Mouse (Mus musculus): ENCODE results near the gene Apobec2. TPM values are rescaled to one million over a fixed set of nuclear protein-coding genes. Genes with fewer than 3 reads are reported as not detected.

Apobec2 gene
- polyA plus RNA-seq, 1 experiment: 0.27 TPM

GRCm38 (mm10) chr17:48411241-48411640, 21.5 kb downstream of the Apobec2 start:
- Histone ChIP-seq H3K79me3 (ENCODE audit: low read depth) (peaks cover 38% of the 10 kb centered on the region), H3K4me3 (ENCODE audit: insufficient read depth, poor library complexity, severe bottlenecking) (peak overlapping the region; percentile 44), H3K79me2 (ENCODE audit: control insufficient read depth, insufficient read depth) (peaks cover 53% of the 10 kb centered on the region), H3ac (ENCODE audit: control insufficient read depth, insufficient read length, low read depth) (peak overlapping the region; percentile 65), H3K36me3 (ENCODE audit: control insufficient read depth, insufficient read depth) (peaks cover 22% of the 10 kb centered on the region), H3K27me3 (ENCODE audit: control insufficient read depth, insufficient read depth, insufficient read length) (no peaks in the 10 kb centered on the region)
- TF ChIP-seq MYOG (IDR thresholded peaks at IDR 0.05; ENCODE audit: control insufficient read depth, extremely low read depth, insufficient read length) (no peak), MAX (IDR thresholded peaks at IDR 0.05) (no peak), CTCF (IDR thresholded peaks at IDR 0.05; ENCODE audit: control insufficient read depth, insufficient read depth, insufficient read length) (no peak), USF1 (IDR thresholded peaks at IDR 0.05; ENCODE audit: low read depth) (no peak), MYOD1 (IDR thresholded peaks at IDR 0.05; ENCODE audit: control insufficient read depth, insufficient read length, low read depth) (no peak), CEBPB (IDR thresholded peaks at IDR 0.05; ENCODE audit: low read depth) (no peak), FOSL1 (IDR thresholded peaks at IDR 0.05; ENCODE audit: insufficient read depth, low read length, poor library complexity, severe bottlenecking) (no peak)

- no peak for TF ChIP-seq CEBPB (IDR thresholded peaks at IDR 0.05; ENCODE audit: low read depth)
- no peak for TF ChIP-seq USF1 (IDR thresholded peaks at IDR 0.05; ENCODE audit: low read depth)
- TF ChIP-seq CTCF (IDR thresholded peaks at IDR 0.05; ENCODE audit: control insufficient read depth, insufficient read depth, insufficient read length): no peak
- no peak for TF ChIP-seq FOSL1 (IDR thresholded peaks at IDR 0.05; ENCODE audit: insufficient read depth, low read length, poor library complexity, severe bottlenecking)
- no peak for TF ChIP-seq MAX (IDR thresholded peaks at IDR 0.05)
- TF ChIP-seq MYOD1 (IDR thresholded peaks at IDR 0.05; ENCODE audit: control insufficient read depth, insufficient read length, low read depth): no peak
- no peak for TF ChIP-seq MYOG (IDR thresholded peaks at IDR 0.05; ENCODE audit: control insufficient read depth, extremely low read depth, insufficient read length)
- Histone ChIP-seq H3K79me3 (ENCODE audit: low read depth) (peaks cover 47% of the 10 kb centered on the region), H3ac (ENCODE audit: control insufficient read depth, insufficient read length, low read depth) (peak overlapping the region; percentile 89), H3K27me3 (ENCODE audit: control insufficient read depth, insufficient read depth, insufficient read length) (no peaks in the 10 kb centered on the region), H3K79me2 (ENCODE audit: control insufficient read depth, insufficient read depth) (peaks cover 62% of the 10 kb centered on the region), H3K36me3 (ENCODE audit: control insufficient read depth, insufficient read depth) (peaks cover 25% of the 10 kb centered on the region), H3K4me3 (ENCODE audit: insufficient read depth, poor library complexity, severe bottlenecking) (peak overlapping the region; percentile 44)
Observed at GRCm38 (mm10) chr17:48410299-48410785, 22.4 kb downstream of the Apobec2 start.

- peaks cover 54% of the 10 kb centered on the region for H3K79me3 ChIP-seq (ENCODE audit: low read depth)
- TF ChIP-seq FOSL1 (IDR thresholded peaks at IDR 0.05; ENCODE audit: insufficient read depth, low read length, poor library complexity, severe bottlenecking) (no peak), CTCF (IDR thresholded peaks at IDR 0.05; ENCODE audit: control insufficient read depth, insufficient read depth, insufficient read length) (no peak), MYOG (IDR thresholded peaks at IDR 0.05; ENCODE audit: control insufficient read depth, extremely low read depth, insufficient read length) (no peak), MAX (IDR thresholded peaks at IDR 0.05) (peak; percentile 88), MYOD1 (IDR thresholded peaks at IDR 0.05; ENCODE audit: control insufficient read depth, insufficient read length, low read depth) (no peak), USF1 (IDR thresholded peaks at IDR 0.05; ENCODE audit: low read depth) (no peak)
- H3K4me3 ChIP-seq (ENCODE audit: insufficient read depth, poor library complexity, severe bottlenecking): peak within 1 kb of the TSS; percentile 83
- H3K36me3 ChIP-seq (ENCODE audit: control insufficient read depth, insufficient read depth): peaks cover 19% of the 10 kb centered on the region
- peak within 1 kb of the TSS; percentile 97 for H3ac ChIP-seq (ENCODE audit: control insufficient read depth, insufficient read length, low read depth)
- H3K79me2 ChIP-seq (ENCODE audit: control insufficient read depth, insufficient read depth): peaks cover 69% of the 10 kb centered on the region
- no peaks in the 10 kb centered on the region for H3K27me3 ChIP-seq (ENCODE audit: control insufficient read depth, insufficient read depth, insufficient read length)
Observed at GRCm38 (mm10) chr17:48409380-48410298, 23.1 kb downstream of the Apobec2 start, which contains the start of the genes Nfya and Oard1. Gene Nfya, minus strand, starts transcription at chr17:48409906. Gene Oard1, plus strand, starts transcription at chr17:48410014.

- Histone ChIP-seq H3K79me2 (ENCODE audit: control insufficient read depth, insufficient read depth) (peaks cover 78% of the 10 kb centered on the region), H3K4me3 (ENCODE audit: insufficient read depth, poor library complexity, severe bottlenecking) (peak overlapping the region; percentile 83), H3K79me3 (ENCODE audit: low read depth) (peaks cover 62% of the 10 kb centered on the region), H3K36me3 (ENCODE audit: control insufficient read depth, insufficient read depth) (peaks cover 26% of the 10 kb centered on the region), H3ac (ENCODE audit: control insufficient read depth, insufficient read length, low read depth) (peak overlapping the region; percentile 97), H3K27me3 (ENCODE audit: control insufficient read depth, insufficient read depth, insufficient read length) (no peaks in the 10 kb centered on the region)
- TF ChIP-seq USF1 (IDR thresholded peaks at IDR 0.05; ENCODE audit: low read depth): no peak
- no peak for TF ChIP-seq MYOD1 (IDR thresholded peaks at IDR 0.05; ENCODE audit: control insufficient read depth, insufficient read length, low read depth)
- no peak for TF ChIP-seq MAX (IDR thresholded peaks at IDR 0.05)
- no peak for TF ChIP-seq CEBPB (IDR thresholded peaks at IDR 0.05; ENCODE audit: low read depth)
Observed at GRCm38 (mm10) chr17:48408526-48409291, 24.0 kb downstream of the Apobec2 start.

GRCm38 (mm10) chr17:48407910-48408525, 24.7 kb downstream of the Apobec2 start:
- no peak for TF ChIP-seq MYOG (IDR thresholded peaks at IDR 0.05; ENCODE audit: control insufficient read depth, extremely low read depth, insufficient read length)
- no peak for TF ChIP-seq CTCF (IDR thresholded peaks at IDR 0.05; ENCODE audit: control insufficient read depth, insufficient read depth, insufficient read length)
- no peak for TF ChIP-seq USF1 (IDR thresholded peaks at IDR 0.05; ENCODE audit: low read depth)
- TF ChIP-seq FOSL1 (IDR thresholded peaks at IDR 0.05; ENCODE audit: insufficient read depth, low read length, poor library complexity, severe bottlenecking): no peak
- no peak for TF ChIP-seq MYOD1 (IDR thresholded peaks at IDR 0.05; ENCODE audit: control insufficient read depth, insufficient read length, low read depth)
- H3K36me3 ChIP-seq (ENCODE audit: control insufficient read depth, insufficient read depth): peaks cover 27% of the 10 kb centered on the region
- H3K4me3 ChIP-seq (ENCODE audit: insufficient read depth, poor library complexity, severe bottlenecking): peak overlapping the region; percentile 83
- H3K79me2 ChIP-seq (ENCODE audit: control insufficient read depth, insufficient read depth): peaks cover 81% of the 10 kb centered on the region
- H3K27me3 ChIP-seq (ENCODE audit: control insufficient read depth, insufficient read depth, insufficient read length): no peaks in the 10 kb centered on the region
- H3ac ChIP-seq (ENCODE audit: control insufficient read depth, insufficient read length, low read depth): peak overlapping the region; percentile 97
- H3K79me3 ChIP-seq (ENCODE audit: low read depth): peaks cover 64% of the 10 kb centered on the region
